Mouse (Mus musculus) neutrophil, adult 83 days (primary cell): ENCODE data around the gene Dctd. TPM values are rescaled to one million over a fixed set of nuclear protein-coding genes. Genes with fewer than 3 reads are reported as not detected.

Experiments used
- total RNA-seq, 2 experiments: library from RNA; stranded (reverse); gene quantifications; one replicate each; pipeline ENCODE4 v1.2.4; 2023

Dctd gene
- 1 to 10 TPM; 1.6 to 1.8 TPM for total RNA-seq

GRCm38 (mm10) chr8:48098792-48099191 is at the start of gene Dctd:
TSS of gene Dctd (plus strand) at chr8:48099092.

Other genes with a start within 250 kb of the Dctd start
- 1 to 10 TPM; 3.3 to 3.9 TPM for gene Wwc2, start 108.2 kb upstream of the Dctd start, total RNA-seq